Mouse (Mus musculus) CD4-positive helper T cell, adult 2 months (primary cell): ENCODE results near the gene Zhx3.

Experiments
- DNase-seq: peaks from one replicate; pipeline ENCODE4 v3.0.0-alpha.2; 2012; ENCODE audit warnings: low read depth, missing footprints, low spot score

The Zhx3 gene

DNA sequence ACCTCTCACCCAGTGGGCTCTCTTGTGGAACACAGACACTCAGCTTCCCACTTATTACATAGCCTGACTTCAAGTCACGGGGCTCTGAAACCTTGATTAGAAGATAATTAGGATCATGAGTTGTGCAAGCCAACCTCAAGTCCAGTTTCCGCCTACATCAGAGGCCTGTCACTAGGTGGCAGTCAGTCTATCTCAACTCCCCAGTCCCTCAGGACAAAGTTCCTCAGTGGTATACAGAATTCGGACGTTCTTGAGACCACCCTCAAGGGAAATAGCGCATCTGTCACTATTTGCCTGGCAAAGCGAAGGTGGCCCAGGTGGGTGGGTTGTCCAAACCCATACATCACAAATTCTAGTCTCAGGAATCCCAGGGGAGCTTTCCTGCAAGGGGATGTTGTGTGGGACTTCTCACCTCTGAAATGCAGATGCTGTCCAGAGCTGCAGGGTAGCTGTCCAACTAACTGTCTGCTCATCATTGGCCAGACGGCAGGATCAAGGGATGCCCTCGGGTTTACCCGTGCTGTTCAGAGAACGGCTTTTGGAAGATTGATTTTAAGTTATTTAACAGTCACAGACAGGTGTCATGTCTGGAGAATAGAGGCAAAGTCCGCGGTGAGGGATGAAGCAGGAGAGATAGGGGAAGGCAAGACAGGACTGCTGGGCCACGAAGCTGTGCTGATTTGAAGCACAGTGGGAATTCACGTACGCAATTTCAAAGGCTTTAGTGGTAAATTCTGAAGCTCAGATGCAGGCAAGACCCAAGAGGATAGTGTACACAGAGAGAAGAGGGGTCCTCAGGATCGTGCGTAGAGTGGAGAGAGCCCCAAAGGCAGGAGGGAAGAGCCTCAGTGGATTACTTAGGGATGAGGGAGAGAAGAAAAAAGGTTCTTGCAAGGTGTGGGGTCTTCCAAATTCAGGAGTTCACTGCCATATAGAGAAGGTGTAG lies 142.7 kb downstream of the Zhx3 start:
- peak; percentile 60 for DNase-seq

GRCm38 (mm10) chr2:160729436-160729835 lies 143.4 kb downstream of the Zhx3 start:
- DNase-seq, result no peak

- DNase-seq, result no peak
Observed at GRCm38 (mm10) chr2:160728972-160729371, 143.8 kb downstream of the Zhx3 start.

GRCm38 (mm10) chr2:160725877-160726864 lies 146.6 kb downstream of the Zhx3 start:
- DNase-seq, result no peak

DNA sequence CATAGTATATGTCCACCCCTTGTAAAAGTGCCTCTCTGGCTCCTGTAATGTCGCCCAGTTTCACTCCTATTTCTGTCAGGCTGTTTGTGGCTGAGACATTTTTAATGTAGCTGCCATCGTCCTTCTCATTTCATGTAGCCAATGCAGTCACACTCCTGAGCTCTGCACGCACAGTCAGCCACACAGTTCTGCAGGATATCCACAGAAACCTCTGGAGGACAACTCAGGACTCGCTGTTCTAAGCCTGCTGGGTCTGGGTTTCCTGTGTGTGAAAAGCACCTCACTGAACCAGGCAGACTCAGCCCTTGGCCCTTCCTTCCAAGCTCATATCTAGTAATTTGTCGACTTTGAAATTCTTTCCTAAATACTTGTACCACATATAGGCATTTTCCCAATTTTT lies 148.3 kb downstream of the Zhx3 start:
- no peak for DNase-seq

DNA sequence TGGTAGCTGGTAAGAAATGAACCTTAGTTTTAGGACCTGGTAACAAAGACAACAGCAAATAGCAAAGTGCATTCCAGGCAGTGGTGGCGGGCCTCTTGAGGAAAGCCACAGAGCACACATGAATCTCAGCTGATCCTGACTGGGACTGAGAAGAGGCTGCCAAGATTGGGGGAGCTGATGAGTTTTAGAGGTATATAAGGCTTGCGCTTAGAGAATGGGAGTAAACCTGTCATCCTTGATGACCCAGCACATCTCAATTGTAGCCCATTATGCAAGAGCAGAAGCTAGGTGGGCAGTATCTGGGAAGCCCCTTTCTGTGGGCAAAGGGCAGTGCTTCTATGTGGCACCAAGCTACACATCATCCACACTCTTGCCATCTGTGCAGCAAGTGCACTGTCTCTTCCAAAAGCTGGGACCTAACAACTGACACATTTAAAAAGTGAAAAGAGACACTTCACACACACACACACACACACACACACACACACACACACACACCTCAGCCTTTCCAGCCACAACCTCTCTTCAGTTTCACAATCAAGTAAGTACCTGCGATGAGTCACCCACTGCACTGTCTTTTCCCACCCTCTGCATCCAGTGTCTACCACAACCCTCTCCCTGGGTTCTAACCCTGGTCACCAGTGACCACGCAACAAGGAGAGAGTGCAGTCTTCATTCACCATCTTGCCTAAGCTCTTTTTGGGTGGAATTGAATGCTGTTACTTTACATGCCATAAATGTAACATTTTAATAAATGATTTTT lies 149.0 kb downstream of the Zhx3 start:
- DNase-seq, result no peak

GRCm38 (mm10) chr2:160722714-160723113 lies 150.1 kb downstream of the Zhx3 start:
- DNase-seq, result no peak

DNA sequence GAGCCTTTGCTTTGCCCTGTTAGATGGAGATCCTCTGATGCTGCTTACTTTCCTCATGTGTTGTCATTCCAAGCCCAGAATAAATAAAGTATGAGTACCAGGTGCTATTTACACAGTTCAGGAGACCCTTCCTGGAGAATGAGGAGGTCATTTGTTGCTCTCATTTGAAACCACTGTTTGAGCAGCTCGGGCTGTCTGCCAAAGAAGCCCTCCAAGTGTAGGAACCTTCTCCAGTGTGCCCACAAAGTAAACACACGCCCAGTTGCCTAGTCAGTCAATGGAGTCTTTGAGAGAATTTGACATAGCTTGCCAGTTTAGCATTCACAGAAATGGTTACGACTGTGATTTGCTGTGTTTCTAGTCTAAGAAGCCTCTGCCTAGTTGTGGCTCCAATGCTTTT lies 154.0 kb downstream of the Zhx3 start:
- no peak for DNase-seq

GRCm38 (mm10) chr2:160717269-160717668 lies 155.5 kb downstream of the Zhx3 start:
- DNase-seq, result peak; percentile 69

DNA sequence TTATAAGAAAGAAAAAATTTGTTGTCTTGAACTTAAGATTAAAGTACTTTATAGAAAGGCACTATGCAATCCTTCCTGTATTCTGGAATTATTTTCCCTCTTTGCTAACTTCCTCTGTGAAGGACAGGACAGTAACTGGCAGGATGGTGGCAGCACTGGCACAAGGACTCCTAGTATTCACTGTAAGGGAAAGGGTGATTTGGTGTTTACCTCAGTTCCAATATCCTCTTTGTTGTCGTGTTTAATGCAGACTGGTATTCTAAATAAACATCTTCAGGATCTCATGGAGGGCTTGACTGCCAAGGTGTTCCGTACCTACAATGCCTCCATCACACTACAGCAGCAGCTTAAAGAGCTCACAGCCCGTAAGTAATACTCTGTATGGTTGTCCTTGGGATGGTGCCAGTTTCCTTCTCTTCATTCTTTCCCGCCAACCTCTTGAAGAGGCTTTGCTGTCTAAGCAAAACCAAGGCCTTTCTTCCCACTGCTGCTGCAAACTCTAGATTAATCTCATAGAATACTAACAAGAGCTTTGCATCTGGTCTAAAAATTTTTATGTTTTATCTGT lies 157.3 kb downstream of the Zhx3 start:
- no peak for DNase-seq

GRCm38 (mm10) chr2:160707673-160708072 lies 165.1 kb downstream of the Zhx3 start:
- no peak for DNase-seq

DNA sequence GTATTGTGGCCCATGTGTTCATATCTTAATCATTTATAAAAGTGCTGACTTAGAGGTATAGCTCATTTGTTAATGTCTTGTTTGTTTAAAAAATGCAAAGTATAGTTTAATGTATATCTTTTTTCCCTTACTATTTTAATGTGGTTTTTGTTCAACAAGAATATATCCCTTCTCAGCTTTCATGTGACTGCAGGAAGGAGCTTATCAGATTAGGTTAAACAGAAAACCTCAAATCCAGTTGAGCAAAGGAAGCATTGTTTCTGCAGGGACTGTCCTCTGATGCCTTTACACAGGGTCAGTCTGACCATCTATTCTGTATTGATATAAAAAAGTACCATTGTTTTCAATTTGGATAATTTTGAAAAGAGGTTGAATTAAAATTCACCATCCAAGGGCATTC lies 170.0 kb downstream of the Zhx3 start:
- no peak for DNase-seq

DNA sequence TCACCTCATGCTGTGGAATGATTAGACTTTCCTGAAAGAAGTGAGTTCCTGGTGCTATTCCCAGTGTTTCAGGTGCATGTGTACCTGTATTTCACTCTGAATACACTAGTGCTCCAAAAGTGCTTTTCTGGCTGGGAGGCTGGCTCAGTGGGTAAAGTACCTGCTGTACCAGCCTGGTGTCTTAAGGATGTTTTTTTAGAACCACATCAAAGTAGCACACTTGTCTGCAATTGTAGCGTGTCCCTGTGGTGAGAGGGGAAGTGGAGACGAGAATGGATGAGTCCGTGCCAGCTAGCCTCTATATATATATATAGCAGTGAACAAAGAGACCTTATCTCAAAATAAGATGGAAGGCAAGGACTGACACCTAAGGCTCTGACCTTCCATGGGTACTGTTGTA lies 171.2 kb downstream of the Zhx3 start:
- DNase-seq, result peak; percentile 61

DNA sequence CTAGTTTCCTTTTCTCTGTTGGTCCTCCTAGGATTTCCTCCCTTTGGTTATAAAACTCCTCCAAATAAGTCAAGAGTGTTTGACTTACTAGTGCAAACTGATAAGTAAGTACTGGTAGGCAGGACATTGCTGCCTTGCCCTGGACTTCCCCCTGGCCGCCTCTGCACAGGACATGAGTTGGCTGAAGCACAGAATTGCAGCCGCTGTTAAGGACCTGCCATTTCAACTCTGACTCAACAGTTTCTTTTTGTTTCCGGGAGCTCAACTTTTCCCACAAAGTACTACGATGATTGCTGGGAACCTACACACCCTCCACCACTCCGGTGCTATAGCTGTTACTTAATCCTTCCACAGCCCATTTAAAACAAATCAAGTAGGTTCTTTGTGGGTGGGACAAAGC lies 172.5 kb downstream of the Zhx3 start:
- DNase-seq, result no peak
